Mouse (Mus musculus) liver, embryonic 11.5 days (tissue): ENCODE results near the gene Glis3. TPM values are rescaled to one million over a fixed set of nuclear protein-coding genes. Genes with fewer than 3 reads are reported as not detected.

Experiments used
- ATAC-seq: fragments of 200-750 bp; cut with Nextera tagmentation; replicated peaks from 2 replicates; pipeline ENCODE4 v1.8.0; 2017; ENCODE audit warnings: moderate number of reproducible peaks, mild to moderate bottlenecking, moderate TSS enrichment, moderate library complexity; ENCODE audit not compliant: low FRiP score
- DNase-seq: peaks from one replicate; pipeline ENCODE4 v3.0.0-alpha.2; 2017; ENCODE audit warnings: low spot score
- H3K27ac ChIP-seq: fragments of 300-500 bp; sonication (generic); 2 replicates; pipeline ENCODE4 v1.5.1; 2014; ENCODE audit warnings: mild to moderate bottlenecking, low read depth, low read length, control low read depth
- H3K27me3 ChIP-seq: fragments of 300-500 bp; sonication (generic); replicated peaks from 2 replicates; pipeline ENCODE4 v1.6.1; 2014; ENCODE audit warnings: low read length, mixed read lengths; ENCODE audit not compliant: control insufficient read depth, insufficient read depth
- H3K36me3 ChIP-seq: fragments of 300-500 bp; sonication (generic); 2 replicates; pipeline ENCODE4 v1.6.1; 2014; ENCODE audit warnings: mild to moderate bottlenecking, low read length, moderate library complexity, mixed read lengths; ENCODE audit not compliant: control insufficient read depth, insufficient read depth
- H3K4me1 ChIP-seq: fragments of 300-500 bp; sonication (generic); replicated peaks from 2 replicates; pipeline ENCODE4 v1.6.1; 2014; ENCODE audit warnings: low read length, mixed read lengths; ENCODE audit not compliant: control insufficient read depth, insufficient read depth
- H3K4me2 ChIP-seq: fragments of 300-500 bp; sonication (generic); 2 replicates; pipeline ENCODE4 v1.6.1; 2014; ENCODE audit warnings: mild to moderate bottlenecking, control low read depth, moderate library complexity
- H3K4me3 ChIP-seq: fragments of 300-500 bp; sonication (generic); 2 replicates; pipeline ENCODE4 v1.5.1; 2014; ENCODE audit warnings: low read depth, low read length, control low read depth
- H3K9ac ChIP-seq: fragments of 300-500 bp; sonication (generic); 2 replicates; pipeline ENCODE4 v1.6.1; 2014; ENCODE audit warnings: low read depth, low read length, control low read depth
- H3K9me3 ChIP-seq: fragments of 300-500 bp; sonication (generic); 2 replicates; pipeline ENCODE4 v1.6.1; 2016; ENCODE audit warnings: low read length, inconsistent platforms, mixed read lengths; ENCODE audit not compliant: control insufficient read depth
- WGBS: fragments of 180-500 bp; shearing (Covaris S2); extraction: QIAGEN DNeasy Blood & Tissue Kit; methylation state at CpG from one replicate; pipeline ENCODE4 v1.1.7; 2014; 5-methylcytosine and 5-hydroxymethylcytosine counted together
- polyA plus RNA-seq: library from polyadenylated mRNA; unstranded; fragments of >200 nt; fragmentation: Nextera tagmentation; extraction: Ambion mirVana; gene quantifications from 2 replicates; pipeline ENCODE4 v1.2.1, GENCODE M21; 2014

Gene Glis3
- polyA plus RNA-seq, 1 experiment from 2014 or later, result 0.47 TPM

GRCm38 (mm10) chr19:28235571-28235970, 444.3 kb downstream of the Glis3 start:
- no peak overlapping the region for H3K27ac ChIP-seq
- no peaks in the 10 kb centered on the region for H3K9me3 ChIP-seq
- ATAC-seq (no peak), DNase-seq (no peak)
- no peak overlapping the region for H3K4me2 ChIP-seq
- WGBS, result 69% methylated on average over 5 of the region's 5 CpGs
- no peaks in the 10 kb centered on the region for H3K36me3 ChIP-seq
- no peaks in the 10 kb centered on the region for H3K4me1 ChIP-seq
- no peak overlapping the region for H3K4me3 ChIP-seq
- no peak overlapping the region for H3K9ac ChIP-seq
- H3K27me3 ChIP-seq, result no peaks in the 10 kb centered on the region

DNA sequence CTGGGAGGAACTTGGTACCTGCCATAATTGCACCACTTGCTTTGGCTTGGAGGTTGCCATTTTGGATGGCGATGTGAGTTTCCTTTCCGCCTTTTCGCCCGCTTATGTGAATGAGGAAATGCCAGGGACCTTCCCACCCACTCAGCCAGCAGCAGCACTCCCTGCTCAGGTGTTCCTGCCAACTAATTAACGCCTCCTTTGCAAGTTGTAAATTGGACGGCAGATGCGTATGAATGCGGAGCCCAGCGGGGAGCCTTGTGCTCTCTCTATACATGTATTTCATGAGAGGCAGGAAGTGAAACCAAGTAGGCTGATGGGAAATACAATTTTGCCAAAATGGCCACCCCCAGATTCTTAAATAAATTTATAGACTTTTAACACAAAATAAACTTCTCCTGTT, 444.8 kb downstream of the Glis3 start:
- Histone ChIP-seq H3K27me3 (no peaks in the 10 kb centered on the region), H3K9me3 (no peaks in the 10 kb centered on the region), H3K27ac (no peak overlapping the region), H3K9ac (no peak overlapping the region), H3K36me3 (no peaks in the 10 kb centered on the region), H3K4me1 (no peaks in the 10 kb centered on the region), H3K4me2 (no peak overlapping the region), H3K4me3 (no peak overlapping the region)
- 85% methylated on average over 9 of the region's 9 CpGs for WGBS
- DNase-seq (no peak), ATAC-seq (no peak)

DNA sequence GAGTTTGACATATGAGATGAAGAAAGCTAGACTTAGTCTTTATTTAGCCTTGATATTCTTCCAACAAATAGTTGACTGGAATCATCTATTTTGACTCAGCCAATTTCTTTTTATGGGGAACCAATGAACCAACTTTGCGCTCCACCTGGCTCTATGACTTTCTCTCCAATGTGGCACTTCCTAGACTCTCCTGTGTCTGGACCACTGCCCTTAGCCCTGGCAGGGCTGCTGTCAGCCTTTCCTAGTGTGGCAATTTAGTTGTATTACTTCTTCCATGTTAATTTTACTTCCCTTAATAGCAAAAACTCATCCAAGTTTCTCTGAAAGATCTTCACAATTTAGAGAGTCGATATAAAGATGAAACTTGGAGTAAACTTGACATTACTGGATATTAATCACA, 445.2 kb downstream of the Glis3 start:
- H3K9me3 ChIP-seq, result no peaks in the 10 kb centered on the region
- ATAC-seq (no peak), DNase-seq (no peak)
- 95% methylated on average over 2 of the region's 2 CpGs for WGBS
- H3K4me3 ChIP-seq, result no peak overlapping the region
- H3K27ac ChIP-seq, result no peak overlapping the region
- H3K27me3 ChIP-seq, result no peaks in the 10 kb centered on the region
- no peak overlapping the region for H3K9ac ChIP-seq
- no peak overlapping the region for H3K4me2 ChIP-seq
- H3K4me1 ChIP-seq, result no peaks in the 10 kb centered on the region
- H3K36me3 ChIP-seq, result no peaks in the 10 kb centered on the region

DNA sequence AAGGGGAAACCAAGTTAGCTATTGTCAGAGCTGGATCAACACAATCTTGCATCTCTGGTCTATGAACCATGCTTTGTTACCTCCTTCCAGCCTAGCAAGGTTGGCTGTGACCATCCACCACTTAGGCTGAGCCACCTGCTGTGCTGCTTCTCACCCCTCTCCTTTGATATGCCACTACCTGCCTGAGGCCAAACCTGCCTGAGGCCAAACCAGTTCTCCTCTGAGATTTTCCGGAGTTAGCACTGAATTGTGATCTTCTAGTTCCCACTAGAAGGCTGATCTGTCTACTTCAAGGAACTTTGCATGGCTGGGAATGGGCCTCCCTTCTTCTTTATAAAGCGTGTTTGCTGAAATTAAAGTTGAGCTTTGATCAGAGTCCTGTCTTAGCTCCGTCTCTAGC, 448.4 kb downstream of the Glis3 start:
- H3K4me2 ChIP-seq, result no peak overlapping the region
- 49% methylated on average over 3 of the region's 3 CpGs for WGBS
- DNase-seq, result no peak

DNA sequence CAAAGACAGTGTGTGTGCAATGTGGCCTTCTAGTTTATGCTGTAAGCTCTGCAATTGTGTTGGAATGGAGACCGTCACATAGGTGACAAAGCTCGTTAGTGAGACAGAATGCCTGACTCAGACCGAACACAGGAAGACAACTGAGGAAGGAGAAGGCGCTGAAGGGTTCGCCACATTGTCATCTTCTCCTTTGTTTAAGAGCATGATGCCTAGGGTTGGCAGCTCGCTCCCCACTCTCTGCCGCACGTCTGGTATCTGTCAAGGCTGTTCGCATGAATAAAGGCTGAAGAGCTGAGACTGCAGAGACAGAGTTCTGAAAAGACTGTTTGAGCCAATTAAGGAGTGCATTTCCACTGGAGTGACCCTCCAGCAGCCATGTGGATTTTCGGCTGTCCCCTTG, 452.4 kb downstream of the Glis3 start:
- H3K9me3 ChIP-seq, result no peaks in the 10 kb centered on the region
- no peaks in the 10 kb centered on the region for H3K36me3 ChIP-seq
- no peaks in the 10 kb centered on the region for H3K27me3 ChIP-seq
- no peak overlapping the region for H3K4me3 ChIP-seq
- DNase-seq, result no peak
- H3K4me2 ChIP-seq, result no peak overlapping the region
- H3K9ac ChIP-seq, result no peak overlapping the region
- whole genome bisulfite sequencing, result 76% methylated on average over 10 of the region's 10 CpGs
- ATAC-seq, result no peak
- no peak overlapping the region for H3K27ac ChIP-seq
- H3K4me1 ChIP-seq, result no peaks in the 10 kb centered on the region

More for the DNA sequence above, 448.4 kb downstream of the Glis3 start:
- ATAC-seq, result no peak
- H3K4me3 ChIP-seq, result no peak overlapping the region
- no peaks in the 10 kb centered on the region for H3K36me3 ChIP-seq
- no peak overlapping the region for H3K9ac ChIP-seq
- no peaks in the 10 kb centered on the region for H3K9me3 ChIP-seq
- no peak overlapping the region for H3K27ac ChIP-seq
- H3K4me1 ChIP-seq, result no peaks in the 10 kb centered on the region
- H3K27me3 ChIP-seq, result no peaks in the 10 kb centered on the region

DNA sequence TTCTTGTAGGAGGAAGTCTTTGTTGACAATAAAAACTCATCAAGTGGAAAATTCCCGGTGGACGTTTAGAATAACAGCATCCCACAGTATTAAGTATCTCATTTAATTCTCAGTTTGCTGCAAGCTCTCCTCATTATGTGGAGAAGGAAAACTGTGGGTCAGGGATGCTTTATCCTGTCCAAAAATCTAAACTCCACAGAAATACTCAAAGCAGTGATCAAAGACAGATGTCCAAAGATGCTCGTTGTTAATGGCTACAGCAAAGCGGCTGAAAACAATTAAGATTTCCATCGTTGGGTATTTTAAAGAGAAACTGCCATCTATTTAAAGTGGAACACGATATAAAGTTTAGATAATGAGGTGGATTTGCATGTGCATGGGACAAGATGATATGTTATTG, 454.2 kb downstream of the Glis3 start:
- Histone ChIP-seq H3K36me3 (no peaks in the 10 kb centered on the region), H3K27ac (no peak overlapping the region), H3K4me2 (no peak overlapping the region), H3K27me3 (no peaks in the 10 kb centered on the region), H3K9ac (no peak overlapping the region), H3K4me3 (no peak overlapping the region), H3K4me1 (no peaks in the 10 kb centered on the region), H3K9me3 (no peaks in the 10 kb centered on the region)
- 69% methylated on average over 6 of the region's 6 CpGs for WGBS
- no peak for ATAC-seq
- DNase-seq, result no peak

DNA sequence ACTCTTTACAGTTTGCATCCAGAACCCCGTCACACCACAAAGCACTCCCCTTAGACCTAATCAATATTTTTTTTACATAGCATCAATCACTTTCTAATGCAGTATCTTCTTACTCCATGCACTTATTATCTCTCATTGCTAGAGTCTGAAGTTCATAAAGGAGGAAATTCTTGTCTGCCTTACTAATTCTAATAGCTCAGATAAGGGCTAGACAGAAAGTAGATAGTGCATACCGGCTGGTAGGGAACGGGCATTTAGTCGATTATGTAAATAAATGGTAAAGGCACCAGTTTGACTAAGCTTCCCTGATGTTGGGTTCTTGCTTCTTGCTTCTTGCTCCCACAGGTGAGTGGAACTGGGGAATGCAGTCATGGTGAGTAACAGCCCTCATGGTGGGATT, 468.2 kb downstream of the Glis3 start:
- ATAC-seq (no peak), DNase-seq (no peak)
- H3K27me3 ChIP-seq, result no peaks in the 10 kb centered on the region
- H3K9me3 ChIP-seq, result no peaks in the 10 kb centered on the region
- H3K4me1 ChIP-seq, result no peaks in the 10 kb centered on the region
- WGBS, result 56% methylated on average over 4 of the region's 4 CpGs
- H3K9ac ChIP-seq, result no peak overlapping the region
- H3K4me2 ChIP-seq, result no peak overlapping the region
- H3K4me3 ChIP-seq, result no peak overlapping the region
- H3K27ac ChIP-seq, result no peak overlapping the region
- no peaks in the 10 kb centered on the region for H3K36me3 ChIP-seq

Other genes starting within 250 kb of the Glis3 start
- 0.05 TPM in 1 of 2 replicates, not detected in the other for gene Slc1a1, start 155.0 kb upstream of the Glis3 start, polyA plus RNA-seq